Mouse (Mus musculus): ENCODE results near the gene Prpf6. TPM values are rescaled to one million over a fixed set of nuclear protein-coding genes. Genes with fewer than 3 reads are reported as not detected.
A peak's percentile ranks its signal among the peaks of the same experiment; 100 is the strongest.

The Prpf6 gene
- total and polyA plus RNA-seq, 3 experiments: 58.7 to 69.4 TPM; not detected in 1

GRCm38 (mm10) chr2:181623401-181623800 lies 31.7 kb downstream of the Prpf6 start:
- Histone ChIP-seq H3K4me3 (ENCODE audit: control insufficient read depth in 1 of 2, insufficient read depth in 1 of 2, low read depth in 2 of 2, low read length in 2 of 2) (no peak overlapping the region), H3K79me2 (ENCODE audit: control insufficient read depth, insufficient read depth, low read length, poor library complexity) (no peaks in the 10 kb centered on the region), H3K4me1 (ENCODE audit: control insufficient read depth in 1 of 2, insufficient read depth in 2 of 2, low read length in 2 of 2) (peaks cover 0 to 4% of the 10 kb centered on the region in 2 experiments; a peak in 1 of 4 replicates), H3K36me3 (ENCODE audit: control insufficient read depth in 1 of 2, insufficient read depth in 2 of 2, low read length in 2 of 2) (peaks cover 5 to 9% of the 10 kb centered on the region in 2 experiments), H3K27ac (ENCODE audit: control insufficient read depth, low read depth, low read length) (no peak overlapping the region), H3K27me3 (ENCODE audit: control insufficient read depth in 1 of 2, insufficient read depth in 2 of 2, low read length in 2 of 2) (no peaks in the 10 kb centered on the region), H3K9ac (ENCODE audit: control insufficient read depth, low read depth, low read length, poor library complexity, severe bottlenecking) (no peak overlapping the region), H3K9me3 (replicated peaks; ENCODE audit: insufficient read depth, low read length) (no peaks in the 10 kb centered on the region)
- TF ChIP-seq SMC3 (IDR thresholded peaks at IDR 0.05; ENCODE audit: low read depth, low read length): peak; percentile 53
- no peak for TF ChIP-seq MAX (IDR thresholded peaks at IDR 0.05; ENCODE audit: low read length)
- peak; percentile 25 to 57 (median 33); a peak in 5 of 6 replicates for TF ChIP-seq CTCF (IDR thresholded peaks at IDR 0.05 in 2 of 3, conservative IDR thresholded peaks at IDR 0.05 in 1 of 3; ENCODE audit: control insufficient read depth in 1 of 3, insufficient read depth in 1 of 3, low read depth in 2 of 3, low read length in 3 of 3, poor library complexity in 1 of 3, severe bottlenecking in 1 of 3)
- peak; percentile 20; the same call in 1 of the 2 replicates for TF ChIP-seq RAD21 (IDR thresholded peaks at IDR 0.05; ENCODE audit: low read depth, low read length)
- no peak for TF ChIP-seq ELF1 (IDR thresholded peaks at IDR 0.05; ENCODE audit: low read depth, low read length)
- no peak for TF ChIP-seq MAFK (IDR thresholded peaks at IDR 0.05; ENCODE audit: borderline replicate concordance, low read depth, low read length)
- no peak for TF ChIP-seq EP300 (IDR thresholded peaks at IDR 0.05; ENCODE audit: low read depth in 1 of 2, low read length in 2 of 2)
- peak; percentile 39 for DNase-seq (ENCODE audit: low read depth, low spot score)

DNA sequence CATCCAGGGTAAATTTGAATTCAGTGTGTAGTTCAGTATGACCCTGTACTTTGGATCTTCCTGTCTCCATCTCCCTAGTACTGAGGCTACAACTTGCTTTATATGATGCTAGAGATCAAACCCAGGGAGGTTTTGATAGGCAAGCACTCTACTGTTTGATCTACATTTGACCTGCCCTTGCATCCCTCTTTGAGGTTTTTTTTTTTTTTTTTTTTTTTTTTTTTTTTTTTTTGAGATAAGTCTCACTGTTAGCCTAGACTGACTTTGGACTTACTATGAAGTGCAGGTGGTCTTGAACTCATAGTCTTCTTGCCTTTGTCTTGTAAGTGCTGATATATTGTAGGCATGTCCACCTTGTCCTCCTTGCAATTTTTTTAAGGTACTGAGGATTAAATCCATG lies 36.8 kb downstream of the Prpf6 start:
- Histone ChIP-seq H3K9me3 (replicated peaks; ENCODE audit: insufficient read depth, low read length) (no peaks in the 10 kb centered on the region), H3K79me2 (ENCODE audit: control insufficient read depth, insufficient read depth, low read length, poor library complexity) (no peaks in the 10 kb centered on the region), H3K4me3 (ENCODE audit: control insufficient read depth in 1 of 2, insufficient read depth in 1 of 2, low read depth in 2 of 2, low read length in 2 of 2) (no peak overlapping the region), H3K36me3 (ENCODE audit: control insufficient read depth in 1 of 2, insufficient read depth in 2 of 2, low read length in 2 of 2) (peaks cover 5 to 11% of the 10 kb centered on the region in 2 experiments), H3K9ac (ENCODE audit: control insufficient read depth, low read depth, low read length, poor library complexity, severe bottlenecking) (no peak overlapping the region), H3K4me1 (ENCODE audit: control insufficient read depth in 1 of 2, insufficient read depth in 2 of 2, low read length in 2 of 2) (peaks cover 0 to 4% of the 10 kb centered on the region in 2 experiments; a peak in 1 of 4 replicates), H3K27ac (ENCODE audit: control insufficient read depth, low read depth, low read length) (no peak overlapping the region), H3K27me3 (ENCODE audit: control insufficient read depth in 1 of 2, insufficient read depth in 2 of 2, low read length in 2 of 2) (no peaks in the 10 kb centered on the region)
- no peak for TF ChIP-seq TCF12 (IDR thresholded peaks at IDR 0.05; ENCODE audit: low read depth, low read length)
- TF ChIP-seq MAX (IDR thresholded peaks at IDR 0.05; ENCODE audit: low read length): no peak
- no peak for TF ChIP-seq GABPA (IDR thresholded peaks at IDR 0.05; ENCODE audit: low read depth, low read length)
- TF ChIP-seq ZC3H11A (IDR thresholded peaks at IDR 0.05; ENCODE audit: low read depth, low read length): no peak
- TF ChIP-seq MAZ (IDR thresholded peaks at IDR 0.05; ENCODE audit: low read depth, low read length): no peak
- no peak for TF ChIP-seq HCFC1 (IDR thresholded peaks at IDR 0.05; ENCODE audit: low read depth, low read length)
- peak; percentile 58 for TF ChIP-seq ZNF384 (IDR thresholded peaks at IDR 0.05; ENCODE audit: low read depth, low read length)
- no peak for TF ChIP-seq BHLHE40 (IDR thresholded peaks at IDR 0.05; ENCODE audit: borderline replicate concordance, low read depth, low read length)
- no peak for DNase-seq (ENCODE audit: low read depth, low spot score)

DNA sequence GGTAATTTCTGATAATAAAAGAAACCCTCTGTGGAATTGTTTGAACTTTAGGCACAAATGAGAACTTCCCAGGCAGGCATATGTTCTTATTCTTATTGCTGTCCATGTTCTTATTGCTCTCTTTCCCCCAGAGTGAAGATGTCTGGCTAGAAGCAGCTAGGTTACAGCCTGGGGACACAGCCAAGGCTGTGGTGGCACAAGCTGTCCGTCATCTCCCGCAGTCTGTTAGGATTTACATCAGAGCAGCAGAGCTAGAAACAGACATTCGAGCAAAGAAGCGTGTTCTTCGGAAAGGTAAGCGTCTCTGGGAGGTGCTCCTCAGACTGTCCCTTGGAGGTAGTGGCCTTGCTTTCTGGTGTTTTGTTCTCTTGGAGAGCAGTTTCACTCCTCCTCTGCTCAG lies 41.0 kb downstream of the Prpf6 start:
- Histone ChIP-seq H3K79me2 (ENCODE audit: control insufficient read depth, insufficient read depth, low read length, poor library complexity) (no peaks in the 10 kb centered on the region), H3K9me3 (replicated peaks; ENCODE audit: insufficient read depth, low read length) (no peaks in the 10 kb centered on the region), H3K27ac (ENCODE audit: control insufficient read depth, low read depth, low read length) (no peak overlapping the region), H3K27me3 (ENCODE audit: control insufficient read depth in 1 of 2, insufficient read depth in 2 of 2, low read length in 2 of 2) (no peaks in the 10 kb centered on the region), H3K36me3 (ENCODE audit: control insufficient read depth in 1 of 2, insufficient read depth in 2 of 2, low read length in 2 of 2) (peaks cover 0 to 12% of the 10 kb centered on the region in 2 experiments; a peak in 2 of 4 replicates), H3K4me3 (ENCODE audit: control insufficient read depth in 1 of 2, insufficient read depth in 1 of 2, low read depth in 2 of 2, low read length in 2 of 2) (no peak overlapping the region), H3K4me1 (ENCODE audit: control insufficient read depth in 1 of 2, insufficient read depth in 2 of 2, low read length in 2 of 2) (no peaks in the 10 kb centered on the region), H3K9ac (ENCODE audit: control insufficient read depth, low read depth, low read length, poor library complexity, severe bottlenecking) (no peak overlapping the region)
- DNase-seq (ENCODE audit: low read depth, low spot score): no peak
- TF ChIP-seq ZKSCAN1 (IDR thresholded peaks at IDR 0.05; ENCODE audit: low read depth, low read length) (no peak), POLR2AphosphoS5 (IDR thresholded peaks at IDR 0.05; ENCODE audit: borderline replicate concordance, low read depth, low read length) (no peak), POLR2AphosphoS2 (IDR thresholded peaks at IDR 0.05; ENCODE audit: low read length) (no peak), SMC3 (IDR thresholded peaks at IDR 0.05; ENCODE audit: low read depth, low read length) (no peak), E2F4 (IDR thresholded peaks at IDR 0.05; ENCODE audit: borderline replicate concordance, low read depth, low read length) (no peak), TBP (IDR thresholded peaks at IDR 0.05; ENCODE audit: low read depth, low read length) (no peak), KAT2A (conservative IDR thresholded peaks at IDR 0.05; ENCODE audit: low read depth, low read length) (no peak), TAL1 (IDR thresholded peaks at IDR 0.05; ENCODE audit: low read length) (no peak), MYB (IDR thresholded peaks at IDR 0.05; ENCODE audit: low read depth, low read length) (no peak), USF1 (IDR thresholded peaks at IDR 0.05; ENCODE audit: low read depth, low read length) (no peak), USF2 (IDR thresholded peaks at IDR 0.05; ENCODE audit: borderline replicate concordance in 1 of 2, insufficient read depth in 1 of 2, low read depth in 1 of 2, low read length in 2 of 2) (no peak), ZC3H11A (IDR thresholded peaks at IDR 0.05; ENCODE audit: low read depth, low read length) (no peak), JUND (IDR thresholded peaks at IDR 0.05; ENCODE audit: low read depth, low read length) (no peak), EP300 (IDR thresholded peaks at IDR 0.05; ENCODE audit: low read depth in 1 of 2, low read length in 2 of 2) (no peak), ELF1 (IDR thresholded peaks at IDR 0.05; ENCODE audit: low read depth, low read length) (no peak), POLR2A (IDR thresholded peaks at IDR 0.05; ENCODE audit: control insufficient read depth in 1 of 2, insufficient read depth in 1 of 2, low read depth in 1 of 2, low read length in 2 of 2, poor library complexity in 1 of 2) (no peak), TCF12 (IDR thresholded peaks at IDR 0.05; ENCODE audit: low read depth, low read length) (no peak)
